Comparison of ENCODE assay signal across 25 mouse cellular contexts in genomic region chr12:11041821-11042220, GRCm38 (mm10).
"Had no signal": no experiment of that assay in that cellular context is flagged by ENCODE, and none has a peak within 500 bp of the region (broad histone marks: within the 10 kb centered on the region; RNA-seq: fewer than 3 reads in every experiment).

No protein-coding gene starts in this region.

- DNase-seq: gastrocnemius, adult 2 months; gastrocnemius, postnatal 10 days; gastrocnemius, postnatal 25 days; heart, postnatal 10 days; heart, postnatal 4 days; kidney, adult 11 months; kidney, adult 2 months; kidney, adult 9 months; kidney, postnatal 14 days; kidney, postnatal 36 days; layer of hippocampus, adult 9-11 months; layer of hippocampus, postnatal 36 days; left cerebral cortex, postnatal 4 days had no signal

- H3K4me1 ChIP-seq: heart, embryonic 10.5 days; heart, embryonic 12.5 days; hindbrain, embryonic 10.5 days; hindbrain, embryonic 12.5 days; hindbrain, embryonic 15.5 days; kidney, embryonic 15.5 days; limb, embryonic 13.5 days; limb, embryonic 15.5 days; liver, embryonic 12.5 days had no signal

- H3K36me3 ChIP-seq: heart, embryonic 10.5 days; heart, embryonic 12.5 days; hindbrain, embryonic 10.5 days; hindbrain, embryonic 12.5 days; hindbrain, embryonic 15.5 days; kidney, embryonic 15.5 days; limb, embryonic 13.5 days; limb, embryonic 15.5 days; liver, embryonic 12.5 days had no signal

- H3K9ac ChIP-seq: heart, embryonic 12.5 days; hindbrain, embryonic 12.5 days; hindbrain, embryonic 15.5 days; kidney, embryonic 15.5 days; limb, embryonic 13.5 days; limb, embryonic 15.5 days; liver, embryonic 12.5 days; liver, embryonic 14.5 days had no signal

- H3K9me3 ChIP-seq: heart, embryonic 10.5 days; heart, embryonic 12.5 days; hindbrain, embryonic 10.5 days; hindbrain, embryonic 12.5 days; hindbrain, embryonic 15.5 days; kidney, embryonic 15.5 days; limb, embryonic 13.5 days; limb, embryonic 15.5 days; liver, embryonic 12.5 days had no signal

- H3K4me3 ChIP-seq: gastrocnemius, adult 2 months; heart, embryonic 10.5 days; heart, embryonic 12.5 days; hindbrain, embryonic 10.5 days; hindbrain, embryonic 12.5 days; hindbrain, embryonic 15.5 days; kidney, embryonic 15.5 days; limb, embryonic 13.5 days; limb, embryonic 15.5 days; liver, embryonic 12.5 days had no signal

- H3K27ac ChIP-seq: gastrocnemius, adult 2 months; heart, embryonic 10.5 days; hindbrain, embryonic 10.5 days; hindbrain, embryonic 12.5 days; hindbrain, embryonic 15.5 days; hindbrain, postnatal 0 days; kidney, embryonic 15.5 days; kidney, postnatal 0 days; limb, embryonic 13.5 days; limb, embryonic 15.5 days; liver, embryonic 12.5 days; liver, embryonic 14.5 days had no signal
